Comparison of ENCODE assay signal across 10 mouse cellular contexts in the genomic region with DNA sequence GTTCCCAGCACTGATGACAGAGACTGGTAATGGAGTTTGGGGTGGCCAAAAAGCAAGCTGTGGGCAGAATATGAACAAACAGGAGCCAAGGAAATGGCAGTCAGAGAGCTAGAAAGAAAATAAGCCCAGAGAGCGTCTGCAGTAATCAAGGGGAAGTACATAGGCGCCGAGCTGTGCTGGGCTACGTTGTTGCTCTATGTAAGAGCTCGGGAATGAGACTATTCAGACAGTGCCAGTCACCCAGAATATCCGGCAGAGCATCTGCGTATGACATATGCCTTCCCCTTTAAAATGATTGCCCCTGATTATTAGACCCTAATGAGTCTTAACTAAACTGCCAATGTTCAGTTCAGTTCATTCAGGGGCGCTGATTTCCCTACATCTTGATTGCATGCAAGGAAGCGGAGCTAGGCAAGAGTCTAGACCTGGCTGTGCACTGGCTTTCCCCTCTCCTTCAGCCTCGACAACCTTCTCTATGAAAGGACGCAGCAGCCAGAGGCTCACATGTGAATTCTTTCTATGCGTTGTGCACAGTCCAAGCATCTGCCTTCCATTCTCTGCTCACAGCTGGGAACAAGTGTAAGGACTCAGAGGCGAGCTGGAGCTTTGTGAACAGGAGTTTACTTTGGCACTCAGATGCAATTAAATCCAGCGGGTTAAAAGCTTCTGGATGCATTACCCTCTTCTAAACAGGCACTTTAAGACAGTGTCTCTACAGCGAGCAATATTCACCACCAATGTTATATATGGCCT.
DNase-seq lines count a peak whose midpoint lies in the region; ATAC-seq lines count a peak whose summit lies in the region.
"Had no signal": no experiment of that assay in that cellular context is flagged by ENCODE, and none has a peak within 500 bp of the region (broad histone marks: within the 10 kb centered on the region; RNA-seq: fewer than 3 reads in every experiment).

No protein-coding gene starts in this region.

- H3K27me3 ChIP-seq in lung, embryonic 16.5 days (ENCODE audit: control insufficient read depth, insufficient read depth, low read depth, low read length), result no peaks in the 10 kb centered on the region
- H3K27me3 ChIP-seq in intestine, embryonic 16.5 days (replicated peaks; ENCODE audit: control insufficient read depth, insufficient read depth, low read length), result no peaks in the 10 kb centered on the region
- H3K27me3 ChIP-seq in stomach, embryonic 15.5 days (replicated peaks), result no peaks in the 10 kb centered on the region

- WGBS in lung, embryonic 16.5 days, result 62% methylated on average over 15 of the region's 15 CpGs
- 49% methylated on average over 15 of the region's 15 CpGs for WGBS in intestine, embryonic 16.5 days
- WGBS in stomach, embryonic 15.5 days, result 51% methylated on average over 15 of the region's 15 CpGs

- H3K27ac ChIP-seq in lung, embryonic 16.5 days (ENCODE audit: low read length), result no peak overlapping the region
- 0 out of 2 replicates have a peak overlapping the region, but pooled peaks have one; percentile 19 for H3K27ac ChIP-seq in intestine, embryonic 16.5 days (ENCODE audit: low read length)
- peak overlapping the region; percentile 54 for H3K27ac ChIP-seq in stomach, embryonic 15.5 days

- no peaks in the 10 kb centered on the region for H3K36me3 ChIP-seq in lung, embryonic 16.5 days (ENCODE audit: control insufficient read depth, insufficient read depth, low read length)
- no peaks in the 10 kb centered on the region for H3K36me3 ChIP-seq in intestine, embryonic 16.5 days (ENCODE audit: control insufficient read depth, insufficient read depth, low read length)
- H3K36me3 ChIP-seq in stomach, embryonic 15.5 days, result no peaks in the 10 kb centered on the region

- no peak overlapping the region for H3K9ac ChIP-seq in lung, embryonic 16.5 days (ENCODE audit: low read length)
- no peak overlapping the region for H3K9ac ChIP-seq in intestine, embryonic 16.5 days (ENCODE audit: low read depth, low read length)
- no peak overlapping the region for H3K9ac ChIP-seq in stomach, embryonic 15.5 days

- H3K4me1 ChIP-seq in lung, embryonic 16.5 days (replicated peaks; ENCODE audit: control insufficient read depth, insufficient read depth, low read length), result no peaks in the 10 kb centered on the region
- H3K4me1 ChIP-seq in intestine, embryonic 16.5 days (ENCODE audit: control insufficient read depth, insufficient read depth, low read length), result peaks cover 4% of the 10 kb centered on the region; the same call in 1 of the 2 replicates
- peaks cover 7% of the 10 kb centered on the region for H3K4me1 ChIP-seq in stomach, embryonic 15.5 days

- no peaks in the 10 kb centered on the region for H3K9me3 ChIP-seq in lung, embryonic 16.5 days (ENCODE audit: control insufficient read depth, low read length)
- no peaks in the 10 kb centered on the region for H3K9me3 ChIP-seq in intestine, embryonic 16.5 days (ENCODE audit: control insufficient read depth, low read length)
- H3K9me3 ChIP-seq in stomach, embryonic 15.5 days, result no peaks in the 10 kb centered on the region

- peak; percentile 32 for DNase-seq in embryo, embryonic 10 days (ENCODE audit: low spot score)
- no peak for DNase-seq in embryo, embryonic 10.5 days (ENCODE audit: low spot score)
- no peak for DNase-seq in lung, postnatal 36 days
- no peak for DNase-seq in thymus, adult 18-20 months
- no peak for DNase-seq in urinary bladder, postnatal 25 days (ENCODE audit: low spot score)
- DNase-seq: cerebellum, adult 9-11 months; kidney, postnatal 36 days had no signal

- ATAC-seq in lung, embryonic 16.5 days (ENCODE audit: low read depth), result peak; percentile 51
- peak; percentile 48; the same call in 1 of the 2 replicates for ATAC-seq in intestine, embryonic 16.5 days
- ATAC-seq in stomach, embryonic 15.5 days (ENCODE audit: insufficient read depth, low FRiP score, low read depth), result peak; percentile 63

- H3K4me3 ChIP-seq in lung, embryonic 16.5 days (ENCODE audit: low read length), result no peak overlapping the region
- no peak overlapping the region for H3K4me3 ChIP-seq in intestine, embryonic 16.5 days (ENCODE audit: low read length)
- H3K4me3 ChIP-seq in stomach, embryonic 15.5 days (replicated peaks), result no peak overlapping the region

- no peak overlapping the region for H3K4me2 ChIP-seq in lung, embryonic 16.5 days (ENCODE audit: low read depth, low read length)
- H3K4me2 ChIP-seq in intestine, embryonic 16.5 days (ENCODE audit: low read depth, low read length), result no peak overlapping the region
- peak overlapping the region; percentile 13; the same call in 1 of the 2 replicates for H3K4me2 ChIP-seq in stomach, embryonic 15.5 days
